Mouse (Mus musculus) kidney, adult 10 weeks (tissue): ENCODE measurements around the gene Klk1b27. TPM values are rescaled to one million over a fixed set of nuclear protein-coding genes. Genes with fewer than 3 reads are reported as not detected.

Experiments
- polyA plus RNA-seq: library from polyadenylated mRNA; stranded (reverse); fragments of 350-450 nt; fragmentation: Illumina TruSeq; extraction: RNeasy Lipid Tissue Mini Kit (QIAGEN cat#74804); gene quantifications from one replicate; pipeline ENCODE4 v1.2.3, GENCODE M21; 2014; ENCODE audit warnings: low read depth, low replicate concordance

Gene Klk1b27
- 0.93 TPM for polyA plus RNA-seq

GRCm38 (mm10) chr7:44051990-44052389 is at the start of gene Klk1b27:
Klk1b27 (plus strand) TSS chr7:44052290.

DNA sequence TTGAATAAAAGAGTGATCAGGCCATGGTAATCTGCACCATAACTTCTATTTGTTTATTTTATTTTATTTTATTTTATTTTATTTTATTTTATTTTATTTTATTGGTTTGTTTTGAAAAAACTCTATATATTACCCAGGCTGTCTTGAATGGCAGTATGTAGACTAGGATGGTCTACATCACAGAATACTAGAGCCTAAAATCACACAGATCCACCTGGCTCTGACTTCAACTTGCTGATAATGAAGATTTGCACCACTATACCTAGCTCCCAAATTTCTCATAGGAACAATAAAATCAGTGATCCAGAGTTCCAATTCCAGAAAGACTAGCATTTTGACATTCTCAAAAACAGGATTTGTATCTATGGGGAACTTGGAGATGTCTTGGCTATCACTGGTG is 40.2 kb upstream of the Klk1b27 start, which contains the start of gene Klk1b26:
TSS of gene Klk1b26 (plus strand) at position 301 of the 400 bp plus-strand sequence.

DNA sequence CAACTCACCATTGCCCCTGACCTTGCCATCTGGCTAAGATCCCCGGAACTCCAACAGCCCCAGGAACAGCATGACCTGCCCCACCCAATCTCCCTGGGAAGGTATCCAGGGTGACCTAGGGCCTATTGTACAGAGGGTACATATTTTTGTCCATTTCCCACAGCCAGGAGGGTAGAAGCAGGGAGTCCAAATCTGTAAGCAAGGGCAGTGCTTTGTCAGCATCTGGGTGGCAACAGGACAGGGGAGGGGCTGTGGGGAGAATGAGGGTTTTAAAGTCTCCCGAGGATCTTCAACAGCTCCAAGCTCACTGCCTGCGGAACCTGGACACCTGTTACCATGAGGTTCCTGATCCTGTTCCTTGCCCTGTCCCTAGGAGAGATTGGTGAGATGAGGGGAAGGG is 49.9 kb downstream of the Klk1b27 start, which contains the start of gene Klk1b21:
TSS of gene Klk1b21 (plus strand) at position 301 of the 400 bp plus-strand sequence.

Other genes starting within 250 kb of the Klk1b27 start
- not detected for gene Klk7, start 241.0 kb upstream of the Klk1b27 start, polyA plus RNA-seq
- not detected for gene Klk6, start 227.8 kb upstream of the Klk1b27 start, polyA plus RNA-seq
- not detected for gene Klk5, start 210.3 kb upstream of the Klk1b27 start, polyA plus RNA-seq
- gene Klk4, start 171.1 kb upstream of the Klk1b27 start, polyA plus RNA-seq = not detected
- gene Klk15, start 118.5 kb upstream of the Klk1b27 start, polyA plus RNA-seq = not detected
- 0.57 TPM for gene Klk1b8, start 101.6 kb upstream of the Klk1b27 start, polyA plus RNA-seq
- not detected for gene Klk1b1, start 85.5 kb upstream of the Klk1b27 start, polyA plus RNA-seq
- 0.97 TPM for gene Klk1b9, start 76.2 kb upstream of the Klk1b27 start, polyA plus RNA-seq
- gene Klk1b11, start 56.4 kb upstream of the Klk1b27 start, polyA plus RNA-seq = not detected
- not detected for gene Klk1b26, start 40.1 kb upstream of the Klk1b27 start, polyA plus RNA-seq
- gene Klk1b21, start 50.0 kb downstream of the Klk1b27 start, polyA plus RNA-seq = not detected
- 1.8 TPM for gene Klk1b22, start 60.4 kb downstream of the Klk1b27 start, polyA plus RNA-seq
- gene Klk1b16, start 84.5 kb downstream of the Klk1b27 start, polyA plus RNA-seq = not detected
- gene Klk1b24, start 135.9 kb downstream of the Klk1b27 start, polyA plus RNA-seq = 0.77 TPM
- 0.93 TPM for gene Klk1b3, start 145.9 kb downstream of the Klk1b27 start, polyA plus RNA-seq
- not detected for gene Klk1b4, start 155.1 kb downstream of the Klk1b27 start, polyA plus RNA-seq
- 1.9 TPM for gene Klk1b5, start 163.7 kb downstream of the Klk1b27 start, polyA plus RNA-seq
- 786 TPM for gene Klk1, start 173.1 kb downstream of the Klk1b27 start, polyA plus RNA-seq
- not detected for gene Gm36864, start 183.9 kb downstream of the Klk1b27 start, polyA plus RNA-seq
- 1.6 TPM for gene 1700028J19Rik, start 194.4 kb downstream of the Klk1b27 start, polyA plus RNA-seq
- gene 2410002F23Rik, start 194.4 kb downstream of the Klk1b27 start, polyA plus RNA-seq = 13.6 TPM
- not detected for gene Acp4, start 205.1 kb downstream of the Klk1b27 start, polyA plus RNA-seq
- not detected for gene Gm15517, start 209.2 kb downstream of the Klk1b27 start, polyA plus RNA-seq